Mouse (Mus musculus): ENCODE measurements around the gene Wscd2.

DNA sequence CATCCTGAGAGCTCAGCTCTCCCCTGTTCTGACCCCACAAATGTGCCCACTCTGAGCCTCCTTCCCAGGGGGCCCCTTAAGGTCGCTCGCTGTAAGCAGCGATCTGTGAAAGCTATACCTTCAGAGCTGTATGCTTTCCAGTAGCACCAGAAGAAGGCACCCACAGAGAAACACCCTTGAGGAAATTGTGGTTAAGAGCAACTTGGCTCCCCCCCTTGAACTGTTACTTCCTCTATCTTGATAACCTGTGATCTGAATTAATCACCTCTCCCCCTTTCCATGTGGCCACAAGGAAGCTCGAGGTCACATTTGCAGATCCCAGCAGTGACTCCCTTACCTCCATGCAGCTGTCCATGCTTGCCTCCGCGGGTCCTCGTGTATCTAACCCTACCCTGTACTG lies 130.9 kb downstream of the Wscd2 start:
- no peak for TF ChIP-seq POLR2A (IDR thresholded peaks at IDR 0.05; ENCODE audit: insufficient read length, low read depth)
- no peak for TF ChIP-seq POLR2AphosphoS2 (IDR thresholded peaks at IDR 0.05; ENCODE audit: insufficient read length, low read depth)
- no peak for TF ChIP-seq E2F4 (IDR thresholded peaks at IDR 0.05; ENCODE audit: insufficient read depth)
- TF ChIP-seq USF1 (IDR thresholded peaks at IDR 0.05; ENCODE audit: low read depth): no peak
- TF ChIP-seq MYOD1 (IDR thresholded peaks at IDR 0.05; ENCODE audit: control insufficient read depth in 1 of 3, insufficient read length in 2 of 3, low read depth in 2 of 3): no peak
- TF ChIP-seq TCF3 (IDR thresholded peaks at IDR 0.05; ENCODE audit: insufficient read length, low read depth): no peak
- TF ChIP-seq MAX (IDR thresholded peaks at IDR 0.05; ENCODE audit: low read depth): no peak
- TF ChIP-seq REST (IDR thresholded peaks at IDR 0.05; ENCODE audit: insufficient read depth, insufficient read length): no peak
- TF ChIP-seq MYOG (IDR thresholded peaks at IDR 0.05; ENCODE audit: control insufficient read depth in 1 of 3, insufficient read depth in 1 of 3, insufficient read length in 2 of 3, low read depth in 2 of 3): no peak
